Mouse (Mus musculus) heart, embryonic 12.5 days (tissue): ENCODE measurements around the gene Gpr108. TPM values are rescaled to one million over a fixed set of nuclear protein-coding genes. Genes with fewer than 3 reads are reported as not detected.

Experiments used
- ATAC-seq: fragments of 200-750 bp; cut with Nextera tagmentation; 2 replicates; pipeline ENCODE4 v1.8.0; 2017; ENCODE audit warnings: moderate TSS enrichment, moderate library complexity; ENCODE audit not compliant: insufficient number of reproducible peaks, low FRiP score
- H3K27ac ChIP-seq: fragments of 300-500 bp; sonication (generic); 2 replicates; pipeline ENCODE4 v1.5.1; 2016; ENCODE audit warnings: mild to moderate bottlenecking, moderate library complexity; ENCODE audit not compliant: poor library complexity, severe bottlenecking
- H3K27me3 ChIP-seq: fragments of 300-500 bp; sonication (generic); replicated peaks from 2 replicates; pipeline ENCODE4 v1.6.1; 2016; ENCODE audit warnings: mild to moderate bottlenecking, moderate library complexity
- H3K36me3 ChIP-seq: fragments of 300-500 bp; sonication (generic); 2 replicates; pipeline ENCODE4 v1.6.1; 2016; ENCODE audit warnings: mild to moderate bottlenecking, moderate library complexity
- H3K4me1 ChIP-seq: fragments of 300-500 bp; sonication (generic); replicated peaks from 2 replicates; pipeline ENCODE4 v1.6.1; 2016; ENCODE audit warnings: mild to moderate bottlenecking
- H3K4me2 ChIP-seq: fragments of 300-500 bp; sonication (generic); 2 replicates; pipeline ENCODE4 v1.6.1; 2016; ENCODE audit warnings: mild to moderate bottlenecking, moderate library complexity
- H3K4me3 ChIP-seq: fragments of 300-500 bp; sonication (generic); 2 replicates; pipeline ENCODE4 v1.5.1; 2016; ENCODE audit warnings: mild to moderate bottlenecking
- H3K9ac ChIP-seq: fragments of 300-500 bp; sonication (generic); 2 replicates; pipeline ENCODE4 v1.6.1; 2016; ENCODE audit warnings: mild to moderate bottlenecking, moderate library complexity
- H3K9me3 ChIP-seq: fragments of 300-500 bp; sonication (generic); replicated peaks from 2 replicates; pipeline ENCODE4 v1.6.1; 2016; ENCODE audit warnings: mild to moderate bottlenecking, moderate library complexity
- WGBS: fragments of 180-500 bp; shearing (Covaris S2); methylation state at CpG from one replicate; pipeline ENCODE4 v1.1.7; 2016; 5-methylcytosine and 5-hydroxymethylcytosine counted together
- polyA plus RNA-seq: library from polyadenylated mRNA; unstranded; fragments of >200 nt; fragmentation: Nextera tagmentation; extraction: Ambion mirVana; gene quantifications from 2 replicates; pipeline ENCODE4 v1.2.1, GENCODE M21; 2016

The Gpr108 gene
- polyA plus RNA-seq, 1 experiment from 2014 or later: 24.9 TPM

GRCm38 (mm10) chr17:57271301-57271700 lies 23.1 kb upstream of the Gpr108 start:
- Histone ChIP-seq H3K27ac (no peak overlapping the region), H3K4me2 (no peak overlapping the region), H3K4me1 (peaks cover 13% of the 10 kb centered on the region), H3K9me3 (no peaks in the 10 kb centered on the region), H3K27me3 (peaks cover 27% of the 10 kb centered on the region), H3K36me3 (no peaks in the 10 kb centered on the region), H3K4me3 (no peak overlapping the region), H3K9ac (no peak overlapping the region)
- WGBS: 64% methylated on average over 9 of the region's 9 CpGs
- ATAC-seq: no peak

DNA sequence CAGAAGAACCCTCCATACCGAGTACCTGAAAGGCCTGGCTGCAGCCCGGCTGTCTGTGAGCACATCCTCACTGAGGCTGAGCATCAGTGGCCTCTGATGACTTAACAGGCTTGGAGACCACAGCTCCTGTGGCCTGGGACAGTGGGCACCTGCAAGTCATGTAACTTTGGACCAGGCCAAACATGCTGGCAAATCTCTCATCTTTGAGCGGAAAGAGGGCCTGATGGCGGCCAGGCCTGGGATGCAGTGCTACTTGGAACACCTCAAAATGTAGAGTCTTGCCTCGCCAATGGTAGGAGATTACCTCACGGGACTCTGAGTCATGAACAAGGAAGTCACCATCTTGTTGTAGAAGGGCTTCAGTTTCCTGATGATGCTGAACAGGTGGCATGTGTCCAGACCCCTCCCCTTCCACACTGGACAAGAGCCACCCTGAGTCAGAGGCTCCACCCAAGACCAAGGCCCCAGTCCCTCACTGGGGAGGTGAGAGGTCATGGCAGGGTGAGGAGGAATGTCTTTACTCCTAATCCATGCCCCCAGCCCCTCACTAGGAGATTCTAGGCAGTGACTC lies 19.4 kb upstream of the Gpr108 start:
- Histone ChIP-seq H3K9ac (no peak overlapping the region), H3K9me3 (no peaks in the 10 kb centered on the region), H3K4me1 (peaks cover 8% of the 10 kb centered on the region; the same call in 1 of the 2 replicates), H3K27ac (no peak overlapping the region), H3K36me3 (peaks cover 14% of the 10 kb centered on the region), H3K27me3 (peaks cover 7% of the 10 kb centered on the region; the same call in 1 of the 2 replicates), H3K4me3 (no peak overlapping the region), H3K4me2 (no peak overlapping the region)
- ATAC-seq: no peak
- 86% methylated on average over 6 of the region's 6 CpGs for WGBS

DNA sequence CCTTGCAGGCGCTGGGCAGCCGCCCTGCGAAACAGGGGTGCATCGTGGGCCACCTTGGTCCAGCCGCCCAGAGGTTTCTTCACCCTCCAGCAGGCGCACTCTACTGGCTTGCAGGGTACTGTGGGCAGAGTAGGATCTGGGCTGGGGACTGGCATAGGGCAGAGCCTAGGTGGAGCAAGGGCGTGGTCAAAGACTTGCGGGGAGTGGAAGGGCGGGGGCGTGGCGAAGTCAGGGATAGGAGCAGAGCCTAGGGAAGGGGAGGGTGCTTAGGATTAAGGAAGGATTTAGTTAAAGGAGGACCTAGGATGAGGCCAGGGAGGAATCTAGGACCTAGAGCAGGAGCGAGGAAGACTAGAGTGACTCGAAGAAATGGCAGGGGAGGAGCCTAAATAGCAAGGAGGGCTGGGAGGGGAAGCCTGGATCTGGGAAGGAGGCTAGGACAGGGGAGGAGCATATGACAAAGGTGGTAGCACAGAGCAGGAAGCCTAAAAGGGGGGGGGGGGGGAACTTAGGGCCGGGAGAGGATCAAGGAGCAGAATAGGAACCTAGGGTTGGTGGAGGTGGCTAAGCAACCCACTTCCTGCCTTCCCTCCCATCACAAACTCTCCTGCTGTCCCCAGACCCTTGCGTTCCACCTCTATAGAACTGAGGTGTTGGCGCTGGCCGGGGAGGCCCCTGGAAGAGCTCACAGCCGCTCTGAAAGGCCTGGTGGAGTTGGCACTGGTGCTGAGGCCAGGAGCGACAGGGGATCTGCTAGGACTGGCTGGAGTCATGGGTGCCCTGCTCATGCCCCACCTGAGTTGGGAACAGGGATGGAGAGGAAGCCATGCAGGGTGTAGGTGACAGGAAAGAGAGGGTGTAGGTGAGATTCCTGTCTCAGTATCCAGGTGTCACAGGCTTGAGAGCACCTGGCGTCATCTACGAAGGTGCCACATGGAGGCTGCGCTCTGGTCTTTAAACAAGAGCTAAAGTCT lies 17.0 kb upstream of the Gpr108 start:
- Histone ChIP-seq H3K27ac (no peak overlapping the region), H3K4me2 (peak overlapping the region; percentile 44), H3K9ac (no peak overlapping the region), H3K4me3 (no peak overlapping the region), H3K27me3 (no peaks in the 10 kb centered on the region), H3K36me3 (peaks cover 38% of the 10 kb centered on the region), H3K9me3 (no peaks in the 10 kb centered on the region), H3K4me1 (peaks cover 10% of the 10 kb centered on the region; the same call in 1 of the 2 replicates)
- ATAC-seq: peak; percentile 63; the same call in 1 of the 2 replicates
- WGBS: 27% methylated on average over 21 of the region's 22 CpGs

- no peak overlapping the region for H3K4me2 ChIP-seq
- ATAC-seq: no peak
- peaks cover 11% of the 10 kb centered on the region; the same call in 1 of the 2 replicates for H3K4me1 ChIP-seq
- 69% methylated on average over 2 of the region's 2 CpGs for WGBS
- H3K9me3 ChIP-seq: no peaks in the 10 kb centered on the region
- peaks cover 49% of the 10 kb centered on the region for H3K36me3 ChIP-seq
- no peak overlapping the region for H3K9ac ChIP-seq
- H3K27me3 ChIP-seq: no peaks in the 10 kb centered on the region
- no peak overlapping the region for H3K27ac ChIP-seq
- no peak overlapping the region for H3K4me3 ChIP-seq
These were observed 15.9 kb upstream of the Gpr108 start for GRCm38 (mm10) chr17:57264164-57264563.

- Histone ChIP-seq H3K9me3 (no peaks in the 10 kb centered on the region), H3K9ac (no peak overlapping the region), H3K36me3 (peaks cover 61% of the 10 kb centered on the region), H3K4me3 (no peak overlapping the region), H3K27ac (no peak overlapping the region), H3K4me2 (no peak overlapping the region), H3K27me3 (no peaks in the 10 kb centered on the region), H3K4me1 (peaks cover 11% of the 10 kb centered on the region; the same call in 1 of the 2 replicates)
- 88% methylated on average over 17 of the region's 17 CpGs for WGBS
- ATAC-seq: no peak
These were observed 14.8 kb upstream of the Gpr108 start for GRCm38 (mm10) chr17:57262901-57263550.

DNA sequence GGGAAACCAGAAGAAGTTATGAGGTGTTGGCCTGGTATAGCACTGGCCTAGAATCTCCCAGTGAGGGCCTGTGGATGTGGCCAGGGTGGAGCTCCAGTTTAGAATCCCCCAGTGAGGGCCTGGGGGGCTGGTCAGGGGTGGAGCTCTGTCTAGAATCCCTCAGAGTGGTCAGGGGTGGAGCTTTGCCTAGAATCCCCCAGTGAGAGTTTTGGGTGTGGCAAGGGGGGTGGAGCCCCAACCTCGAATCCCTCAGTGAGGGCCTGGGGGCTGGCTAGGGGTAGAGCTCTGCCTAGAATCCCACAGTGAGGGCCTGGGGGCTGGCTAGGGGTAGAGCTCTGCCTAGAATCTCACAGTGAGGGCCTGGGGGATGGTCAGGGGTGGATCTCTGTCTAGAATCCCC lies 13.6 kb upstream of the Gpr108 start:
- 36% methylated on average over 1 of the region's 1 CpGs for WGBS
- H3K36me3 ChIP-seq: peaks cover 71% of the 10 kb centered on the region

DNA sequence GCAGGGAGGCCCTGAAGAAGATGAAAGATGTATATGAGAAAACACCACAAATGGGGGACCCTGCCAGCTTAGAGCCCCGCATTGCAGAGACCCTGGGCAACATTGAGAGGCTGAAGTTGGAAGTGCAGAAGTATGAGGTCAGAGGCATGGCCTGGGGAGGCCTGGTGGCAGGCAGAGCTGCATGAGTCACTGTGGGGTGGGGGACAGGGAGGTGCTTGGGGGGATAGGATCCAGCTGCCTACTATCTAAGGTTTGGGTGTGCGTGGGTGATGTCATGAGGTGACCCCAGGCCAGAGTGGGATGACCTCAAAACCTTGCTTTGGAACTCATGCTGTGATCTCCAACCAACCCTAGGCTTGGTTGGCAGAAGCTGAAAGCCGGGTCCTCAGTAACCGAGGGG lies 13.0 kb upstream of the Gpr108 start:
- H3K9ac ChIP-seq: no peak overlapping the region
- no peak overlapping the region for H3K4me2 ChIP-seq
- ATAC-seq: no peak
- peaks cover 76% of the 10 kb centered on the region for H3K36me3 ChIP-seq
- H3K4me1 ChIP-seq: peaks cover 11% of the 10 kb centered on the region; the same call in 1 of the 2 replicates
- WGBS: 92% methylated on average over 4 of the region's 4 CpGs
- H3K9me3 ChIP-seq: no peaks in the 10 kb centered on the region
- no peaks in the 10 kb centered on the region for H3K27me3 ChIP-seq
- no peak overlapping the region for H3K27ac ChIP-seq
- H3K4me3 ChIP-seq: no peak overlapping the region

More for the DNA sequence above, 13.6 kb upstream of the Gpr108 start:
- Histone ChIP-seq H3K27ac (no peak overlapping the region), H3K4me3 (no peak overlapping the region), H3K9ac (no peak overlapping the region), H3K9me3 (no peaks in the 10 kb centered on the region), H3K27me3 (no peaks in the 10 kb centered on the region), H3K4me2 (no peak overlapping the region), H3K4me1 (peaks cover 11% of the 10 kb centered on the region; the same call in 1 of the 2 replicates)
- ATAC-seq: no peak

- WGBS: 72% methylated on average over 9 of the region's 9 CpGs
- Histone ChIP-seq H3K27ac (no peak overlapping the region), H3K27me3 (no peaks in the 10 kb centered on the region), H3K4me1 (peaks cover 9% of the 10 kb centered on the region; the same call in 1 of the 2 replicates), H3K36me3 (peaks cover 85% of the 10 kb centered on the region), H3K4me2 (no peak overlapping the region), H3K4me3 (no peak overlapping the region), H3K9me3 (no peaks in the 10 kb centered on the region), H3K9ac (no peak overlapping the region)
- ATAC-seq: no peak
These were observed 12.1 kb upstream of the Gpr108 start for GRCm38 (mm10) chr17:57260351-57260750.

GRCm38 (mm10) chr17:57259742-57260141 lies 11.5 kb upstream of the Gpr108 start:
- Histone ChIP-seq H3K4me1 (peaks cover 3% of the 10 kb centered on the region; the same call in 1 of the 2 replicates), H3K9me3 (no peaks in the 10 kb centered on the region), H3K27me3 (no peaks in the 10 kb centered on the region), H3K4me2 (no peak overlapping the region), H3K27ac (no peak overlapping the region), H3K9ac (no peak overlapping the region), H3K36me3 (peaks cover 91% of the 10 kb centered on the region), H3K4me3 (no peak overlapping the region)
- no peak for ATAC-seq
- 83% methylated on average over 8 of the region's 8 CpGs for WGBS

GRCm38 (mm10) chr17:57258191-57258590 lies 9.9 kb upstream of the Gpr108 start:
- WGBS: 86% methylated on average over 3 of the region's 3 CpGs
- Histone ChIP-seq H3K27ac (no peak overlapping the region), H3K4me1 (peaks cover 3% of the 10 kb centered on the region; the same call in 1 of the 2 replicates), H3K9ac (no peak overlapping the region), H3K4me2 (no peak overlapping the region), H3K4me3 (no peak overlapping the region), H3K9me3 (no peaks in the 10 kb centered on the region), H3K27me3 (no peaks in the 10 kb centered on the region), H3K36me3 (peaks cover 98% of the 10 kb centered on the region)
- no peak for ATAC-seq
